Mouse (Mus musculus) CH12.LX (cell line): Measurements from ENCODE around the gene Dusp6. TPM values are rescaled to one million over a fixed set of nuclear protein-coding genes. Genes with fewer than 3 reads are reported as not detected.

Experiments
- DNase-seq: peaks from one replicate; pipeline ENCODE4 v3.0.0-alpha.2; 2013; ENCODE audit errors: extremely low read depth
- H3K27ac ChIP-seq: 2 replicates; pipeline ENCODE4 v1.5.1; 2012; ENCODE audit warnings: low read depth, mild to moderate bottlenecking, control low read depth, moderate library complexity; ENCODE audit not compliant: insufficient read depth
- H3K27me3 ChIP-seq: replicated peaks from 2 replicates; pipeline ENCODE3; 2012; ENCODE audit warnings: inconsistent platforms
- H3K36me3 ChIP-seq, 2 experiments: replicated peaks in 1 of 2; 2 replicates each; pipeline versions ENCODE3 to v1.6.1; 2012; ENCODE audit warnings: inconsistent platforms in 1 of 2, low read length in 1 of 2, mild to moderate bottlenecking in 1 of 2, mixed read lengths in 1 of 2, moderate library complexity in 1 of 2; ENCODE audit not compliant: control insufficient read depth in 1 of 2, insufficient read depth in 1 of 2
- H3K4me1 ChIP-seq, 2 experiments: 2 replicates each; pipeline ENCODE4 v1.6.1; 2012; ENCODE audit warnings: inconsistent platforms in 1 of 2, moderate library complexity in 1 of 2; ENCODE audit not compliant: insufficient read depth in 2 of 2, control insufficient read depth in 1 of 2
- H3K4me2 ChIP-seq: 2 replicates; pipeline ENCODE4 v1.6.1; 2012; ENCODE audit warnings: low read depth, mild to moderate bottlenecking, control low read depth; ENCODE audit not compliant: poor library complexity, insufficient read depth, severe bottlenecking
- H3K4me3 ChIP-seq, 3 experiments: fragments of 150-350 bp in 1 of 3; sonication (generic) in 1 of 3; replicated peaks in 1 of 3; 2 replicates each; pipeline versions ENCODE3 to v1.5.1; 2011 to 2012; ENCODE audit warnings: low read depth in 2 of 3, low read length in 2 of 3, mild to moderate bottlenecking in 2 of 3, moderate library complexity in 2 of 3, control low read depth in 1 of 3, improper control_type of control experiment in 1 of 3, inconsistent platforms in 1 of 3, mixed read lengths in 1 of 3; ENCODE audit not compliant: poor library complexity in 1 of 3
- H3K79me2 ChIP-seq: replicated peaks from 2 replicates; pipeline ENCODE4 v1.6.1; 2012; ENCODE audit warnings: mild to moderate bottlenecking, moderate library complexity; ENCODE audit not compliant: control insufficient read depth, poor library complexity, insufficient read depth, severe bottlenecking; ENCODE audit errors: extremely low read depth
- H3K9ac ChIP-seq: 2 replicates; pipeline ENCODE4 v1.6.1; 2012; ENCODE audit warnings: low read depth, mild to moderate bottlenecking, control low read depth, moderate library complexity; ENCODE audit not compliant: insufficient read depth
- H3K9me3 ChIP-seq: replicated peaks from 2 replicates; pipeline ENCODE3; 2012; ENCODE audit warnings: low read length, inconsistent platforms, mixed read lengths
- BHLHE40 ChIP-seq: IDR thresholded peaks from 2 replicates; pipeline ENCODE4 v1.6.1; 2011; ENCODE audit warnings: mild to moderate bottlenecking, low read depth, low read length, improper control_type of control experiment
- CHD1 ChIP-seq: IDR thresholded peaks from 2 replicates; pipeline ENCODE4 v1.6.1; 2012; ENCODE audit warnings: low read depth, low read length, improper control_type of control experiment, inconsistent platforms
- CTCF ChIP-seq, 2 experiments: IDR thresholded peaks in 1 of 2; conservative IDR thresholded peaks in 1 of 2; 2 replicates each; pipeline ENCODE4 v1.5.1; 2011 to 2012; ENCODE audit warnings: low read depth in 2 of 2, low read length in 2 of 2, improper control_type of control experiment in 1 of 2, inconsistent platforms in 1 of 2, mild to moderate bottlenecking in 1 of 2, moderate library complexity in 1 of 2
- GABPA ChIP-seq: IDR thresholded peaks from 2 replicates; pipeline ENCODE4 v1.6.1; 2012; ENCODE audit warnings: low read depth, low read length, improper control_type of control experiment, inconsistent platforms; ENCODE audit not compliant: insufficient replicate concordance
- HCFC1 ChIP-seq: IDR thresholded peaks from 2 replicates; pipeline ENCODE4 v1.6.1; 2012; ENCODE audit warnings: low read depth, mild to moderate bottlenecking, inconsistent platforms, low read length, improper control_type of control experiment
- JUN ChIP-seq: IDR thresholded peaks from 2 replicates; pipeline ENCODE4 v1.6.1; 2011; ENCODE audit warnings: low read depth, mild to moderate bottlenecking, low read length, improper control_type of control experiment, moderate library complexity; ENCODE audit not compliant: insufficient read depth
- JUND ChIP-seq: conservative IDR thresholded peaks from 2 replicates; pipeline ENCODE4 v1.6.1; 2011; ENCODE audit warnings: low read depth, low read length, improper control_type of control experiment
- MAZ ChIP-seq: IDR thresholded peaks from 2 replicates; pipeline ENCODE4 v1.6.1; 2012; ENCODE audit warnings: low read depth, mild to moderate bottlenecking, inconsistent platforms, low read length, improper control_type of control experiment, moderate library complexity
- MXI1 ChIP-seq: IDR thresholded peaks from 2 replicates; pipeline ENCODE4 v1.6.1; 2011; ENCODE audit warnings: mild to moderate bottlenecking, low read depth, low read length, improper control_type of control experiment
- MYC ChIP-seq: IDR thresholded peaks from 2 replicates; pipeline ENCODE4 v1.6.1; 2011; ENCODE audit warnings: low read depth, mild to moderate bottlenecking, improper control_type of control experiment, low read length
- NELFE ChIP-seq: IDR thresholded peaks from 2 replicates; pipeline ENCODE4 v1.6.1; 2011; ENCODE audit warnings: low read depth, low read length, improper control_type of control experiment
- NRF1 ChIP-seq: IDR thresholded peaks from 2 replicates; pipeline ENCODE4 v1.6.1; 2014; ENCODE audit warnings: low read depth, mild to moderate bottlenecking, inconsistent platforms, low read length, improper control_type of control experiment, moderate library complexity
- POLR2AphosphoS2 ChIP-seq: IDR thresholded peaks from 2 replicates; pipeline ENCODE4 v1.6.1; 2011; ENCODE audit warnings: low read depth, low read length, improper control_type of control experiment
- RCOR1 ChIP-seq: conservative IDR thresholded peaks from 2 replicates; pipeline ENCODE4 v1.6.1; 2012; ENCODE audit warnings: low read depth, mild to moderate bottlenecking, inconsistent platforms, low read length, improper control_type of control experiment
- SMC3 ChIP-seq: IDR thresholded peaks from 2 replicates; pipeline ENCODE4 v1.6.1; 2011; ENCODE audit warnings: low read depth, low read length, improper control_type of control experiment
- TBP ChIP-seq: conservative IDR thresholded peaks from 2 replicates; pipeline ENCODE4 v1.6.1; 2011; ENCODE audit warnings: low read depth, low read length, improper control_type of control experiment
- ZKSCAN1 ChIP-seq: IDR thresholded peaks from 2 replicates; pipeline ENCODE4 v1.6.1; 2012; ENCODE audit warnings: low read depth, inconsistent platforms, low read length, improper control_type of control experiment, borderline replicate concordance
- ZNF384 ChIP-seq: IDR thresholded peaks from 2 replicates; pipeline ENCODE4 v1.6.1; 2012; ENCODE audit warnings: low read depth, low read length, improper control_type of control experiment, inconsistent platforms
- dilution Hi-C: fragments of 300-500 bp; cut with MboI; formaldehyde crosslinking; loops from 2 replicates; pipeline ENCODE4 v1.14.3; 2020; ENCODE audit warnings: low sequenced_read_pairs; ENCODE audit not compliant: extremely low pct_unique_long_range_greater_than_20kb, extremely low pct_ligation_motif_present
- in situ Hi-C: fragments of 300-500 bp; cut with MboI; formaldehyde crosslinking; loops from 3 replicates; pipeline ENCODE4 v1.14.3; 2019; ENCODE audit warnings: low sequenced_read_pairs, low pct_ligation_motif_present, low pct_unique_long_range_greater_than_20kb, mixed read lengths
- polyA plus RNA-seq: library from polyadenylated mRNA; unstranded; fragments of >175 nt; gene quantifications from 2 replicates; pipeline ENCODE4 v1.2.1, GENCODE M21; 2012; ENCODE audit warnings: low read depth; ENCODE audit not compliant: insufficient read length
- total RNA-seq, 2 experiments: library from RNA; depleted of rRNA; stranded (reverse); fragments of 300-350 nt in 1 of 2; fragments of >200 nt in 1 of 2; gene quantifications; 2 replicates each; pipeline ENCODE4 v1.2.3; 2012 to 2014

Gene Dusp6
- total and polyA plus RNA-seq, 3 experiments, result 6.1 to 11.6 (median 7.6) TPM

DNA sequence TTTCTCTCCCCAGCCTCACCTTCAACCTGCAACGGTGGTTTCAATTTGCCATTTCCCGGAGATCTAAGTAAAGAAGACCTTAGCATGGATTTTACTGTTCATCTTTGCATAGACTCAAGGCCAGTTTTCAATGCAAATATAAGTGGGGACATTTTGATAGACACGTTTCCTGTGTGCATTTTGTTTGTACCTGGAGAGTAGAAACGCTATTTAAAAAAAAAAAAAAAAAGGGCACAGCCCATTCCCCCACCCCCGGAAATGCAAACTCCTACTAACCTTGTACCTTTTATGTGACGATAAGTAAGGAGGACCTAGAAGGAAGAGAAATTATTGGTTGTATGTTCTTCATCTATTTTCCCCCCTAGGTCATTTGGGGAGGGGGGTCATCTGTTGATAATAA is 24.2 kb downstream of the Dusp6 start:
- no peak overlapping the region for H3K4me3 ChIP-seq
- TF ChIP-seq MYC (no peak), RCOR1 (no peak), JUN (no peak), ZNF384 (peak; percentile 53; the same call in 1 of the 2 replicates), CTCF (conservative IDR thresholded peaks at IDR 0.05 in 1 of 2, IDR thresholded peaks at IDR 0.05 in 1 of 2; ENCODE audit: low read depth in 2 of 2, low read length in 2 of 2) (no peak), CHD1 (no peak)
- no peak overlapping the region for H3K9ac ChIP-seq
- no peak for DNase-seq
- H3K4me2 ChIP-seq, result peak overlapping the region; percentile 60; the same call in 1 of the 2 replicates
- in situ Hi-C loops (no loop called here), dilution Hi-C loops (no loop called here)
- no peaks in the 10 kb centered on the region for H3K36me3 ChIP-seq
- H3K9me3 ChIP-seq, result no peaks in the 10 kb centered on the region
- no peaks in the 10 kb centered on the region for H3K4me1 ChIP-seq
- no peak overlapping the region for H3K27ac ChIP-seq
- no peaks in the 10 kb centered on the region for H3K79me2 ChIP-seq
- H3K27me3 ChIP-seq, result no peaks in the 10 kb centered on the region

- Histone ChIP-seq H3K4me1 (no peaks in the 10 kb centered on the region), H3K79me2 (no peaks in the 10 kb centered on the region), H3K4me2 (no peak overlapping the region), H3K27ac (no peak overlapping the region), H3K9ac (no peak overlapping the region), H3K4me3 (no peak overlapping the region), H3K9me3 (no peaks in the 10 kb centered on the region), H3K36me3 (no peaks in the 10 kb centered on the region), H3K27me3 (no peaks in the 10 kb centered on the region)
- dilution Hi-C loops, result no loop called here
- in situ Hi-C loops, result no loop called here
- no peak for DNase-seq
- TF ChIP-seq BHLHE40, result no peak
- TF ChIP-seq MXI1, result no peak
- TF ChIP-seq JUN, result no peak
- no peak for TF ChIP-seq ZKSCAN1
- no peak for TF ChIP-seq SMC3
- TF ChIP-seq TBP, result no peak
- no peak for TF ChIP-seq NELFE
- no peak for TF ChIP-seq POLR2AphosphoS2
- TF ChIP-seq HCFC1, result no peak
- no peak for TF ChIP-seq NRF1
- TF ChIP-seq GABPA, result no peak
- no peak for TF ChIP-seq JUND
- TF ChIP-seq MAZ, result no peak
Observed at GRCm38 (mm10) chr10:99289176-99289575, 26.1 kb downstream of the Dusp6 start.
